Mouse (Mus musculus) intestine, embryonic 15.5 days (tissue): ENCODE measurements around the gene Spsb4. TPM values are rescaled to one million over a fixed set of nuclear protein-coding genes. Genes with fewer than 3 reads are reported as not detected.

Experiments used
- ATAC-seq: fragments of 200-750 bp; cut with Nextera tagmentation; 2 replicates; pipeline ENCODE4 v1.8.0; 2017; ENCODE audit warnings: moderate TSS enrichment, moderate library complexity
- H3K27ac ChIP-seq: fragments of 300-500 bp; sonication (generic); 2 replicates; pipeline ENCODE4 v1.5.1; 2015; ENCODE audit warnings: mild to moderate bottlenecking, inconsistent platforms
- H3K27me3 ChIP-seq: fragments of 300-500 bp; sonication (generic); replicated peaks from 2 replicates; pipeline ENCODE4 v1.6.1; 2015; ENCODE audit warnings: inconsistent platforms
- H3K36me3 ChIP-seq: fragments of 300-500 bp; sonication (generic); 2 replicates; pipeline ENCODE4 v1.6.1; 2015; ENCODE audit warnings: inconsistent platforms
- H3K4me1 ChIP-seq: fragments of 300-500 bp; sonication (generic); replicated peaks from 2 replicates; pipeline ENCODE4 v1.6.1; 2015; ENCODE audit warnings: inconsistent platforms
- H3K4me2 ChIP-seq: fragments of 300-500 bp; sonication (generic); replicated peaks from 2 replicates; pipeline ENCODE4 v1.6.1; 2015; ENCODE audit warnings: mild to moderate bottlenecking, inconsistent platforms
- H3K4me3 ChIP-seq: fragments of 300-500 bp; sonication (generic); replicated peaks from 2 replicates; pipeline ENCODE4 v1.5.1; 2015; ENCODE audit warnings: inconsistent platforms
- H3K9ac ChIP-seq: fragments of 300-500 bp; sonication (generic); 2 replicates; pipeline ENCODE4 v1.6.1; 2015; ENCODE audit warnings: inconsistent platforms
- H3K9me3 ChIP-seq: fragments of 300-500 bp; sonication (generic); 2 replicates; pipeline ENCODE4 v1.6.1; 2016; ENCODE audit warnings: inconsistent platforms
- WGBS: fragments of 180-500 bp; shearing (Covaris S2); methylation state at CpG from one replicate; pipeline ENCODE4 v1.1.7; 2015; 5-methylcytosine and 5-hydroxymethylcytosine counted together
- polyA plus RNA-seq: library from polyadenylated mRNA; unstranded; fragments of >200 nt; fragmentation: Nextera tagmentation; extraction: Ambion mirVana; gene quantifications from 2 replicates; pipeline ENCODE4 v1.2.1, GENCODE M21; 2015

Spsb4 gene
- polyA plus RNA-seq, 1 experiment from 2014 or later, result 29.3 TPM

- no peak overlapping the region for H3K27ac ChIP-seq
- no peak for ATAC-seq
- no peaks in the 10 kb centered on the region for H3K27me3 ChIP-seq
- 0 out of 2 replicates have a peak, but pooled peaks cover 2% of the 10 kb centered on the region for H3K36me3 ChIP-seq
- H3K4me2 ChIP-seq, result no peak overlapping the region
- no peaks in the 10 kb centered on the region for H3K9me3 ChIP-seq
- 77% methylated on average over 9 of the region's 9 CpGs for WGBS
- H3K9ac ChIP-seq, result no peak overlapping the region
- H3K4me1 ChIP-seq, result peaks cover 27% of the 10 kb centered on the region
- no peak overlapping the region for H3K4me3 ChIP-seq
Observed at GRCm38 (mm10) chr9:97013698-97014097, 4.9 kb downstream of the Spsb4 start.

DNA sequence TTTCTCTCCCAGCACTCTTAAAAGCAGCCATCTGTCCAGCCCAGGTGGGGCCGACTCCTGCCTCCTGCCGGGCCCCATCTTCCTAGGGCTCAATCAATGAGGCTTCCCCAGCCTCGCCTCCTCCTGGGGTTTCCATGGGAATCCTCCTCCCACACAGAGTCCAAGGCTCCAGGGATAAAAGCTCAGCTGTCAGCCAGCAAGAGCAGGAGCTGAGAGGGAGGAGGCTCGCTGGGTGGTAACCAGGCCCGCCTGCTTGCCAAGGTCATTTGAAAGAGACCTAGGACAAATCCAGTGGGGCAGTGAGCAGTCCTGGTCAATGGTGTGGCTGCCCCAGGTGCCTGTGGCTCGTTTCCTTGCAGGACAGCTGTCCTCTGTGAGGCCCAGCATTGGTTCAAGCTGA, 5.5 kb downstream of the Spsb4 start:
- Histone ChIP-seq H3K27ac (no peak overlapping the region), H3K9ac (no peak overlapping the region), H3K4me1 (peaks cover 27% of the 10 kb centered on the region), H3K36me3 (0 out of 2 replicates have a peak, but pooled peaks cover 2% of the 10 kb centered on the region), H3K4me2 (no peak overlapping the region), H3K9me3 (no peaks in the 10 kb centered on the region), H3K4me3 (no peak overlapping the region), H3K27me3 (no peaks in the 10 kb centered on the region)
- peak; percentile 55 for ATAC-seq
- WGBS, result 28% methylated on average over 6 of the region's 6 CpGs

- ATAC-seq, result no peak
- H3K27ac ChIP-seq, result no peak overlapping the region
- peaks cover 22% of the 10 kb centered on the region for H3K4me1 ChIP-seq
- 72% methylated on average over 15 of the region's 15 CpGs for WGBS
- no peak overlapping the region for H3K4me3 ChIP-seq
- no peak overlapping the region for H3K4me2 ChIP-seq
- no peak overlapping the region for H3K9ac ChIP-seq
- H3K36me3 ChIP-seq, result 0 out of 2 replicates have a peak, but pooled peaks cover 2% of the 10 kb centered on the region
- H3K27me3 ChIP-seq, result no peaks in the 10 kb centered on the region
- H3K9me3 ChIP-seq, result no peaks in the 10 kb centered on the region
Observed at GRCm38 (mm10) chr9:97011454-97012195, 7.0 kb downstream of the Spsb4 start.

DNA sequence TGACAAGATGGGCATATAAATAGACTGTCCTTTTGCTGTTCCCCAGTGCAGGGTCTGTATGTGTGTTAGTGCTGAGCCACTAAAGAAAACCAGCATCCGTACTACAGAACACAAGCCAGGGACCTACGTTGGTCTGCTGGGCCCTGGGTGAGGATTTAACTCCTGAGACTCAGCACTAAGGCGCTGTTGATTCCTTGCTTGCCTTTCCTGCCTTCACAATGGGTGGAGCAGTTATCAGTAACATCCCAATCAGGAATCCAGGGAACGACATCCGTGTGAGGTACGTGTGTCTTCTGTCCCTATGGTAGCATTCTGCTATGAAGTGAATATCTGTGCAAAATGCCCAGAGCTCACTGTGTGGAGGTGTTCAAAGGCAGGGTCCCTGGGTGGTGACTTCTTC, 8.2 kb downstream of the Spsb4 start:
- Histone ChIP-seq H3K4me2 (no peak overlapping the region), H3K9ac (no peak overlapping the region), H3K27me3 (no peaks in the 10 kb centered on the region), H3K27ac (no peak overlapping the region), H3K36me3 (0 out of 2 replicates have a peak, but pooled peaks cover 2% of the 10 kb centered on the region), H3K4me1 (peaks cover 13% of the 10 kb centered on the region), H3K4me3 (no peak overlapping the region), H3K9me3 (no peaks in the 10 kb centered on the region)
- 86% methylated on average over 6 of the region's 6 CpGs for WGBS
- no peak for ATAC-seq

DNA sequence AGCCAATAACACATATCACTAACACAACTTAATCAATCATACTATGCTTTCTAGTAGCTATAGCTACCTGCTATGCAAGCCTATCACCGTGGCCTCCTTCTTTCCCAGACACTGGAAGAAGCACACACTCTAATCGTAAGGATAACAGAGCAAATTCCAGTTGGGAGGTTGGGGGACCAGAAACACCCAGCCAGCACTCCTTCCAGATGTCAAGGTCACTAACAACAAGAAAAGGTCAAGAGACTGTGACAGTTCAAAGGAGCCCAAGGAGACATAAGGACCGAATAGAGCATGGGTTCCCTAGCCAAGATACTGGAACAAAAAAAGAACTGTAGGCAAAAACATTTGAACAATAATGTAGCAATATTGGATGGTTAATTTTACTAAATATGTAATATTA, 13.9 kb downstream of the Spsb4 start:
- H3K27me3 ChIP-seq, result no peaks in the 10 kb centered on the region
- no peak for ATAC-seq
- 50% methylated on average over 3 of the region's 3 CpGs for WGBS
- no peaks in the 10 kb centered on the region for H3K9me3 ChIP-seq
- H3K36me3 ChIP-seq, result 0 out of 2 replicates have a peak, but pooled peaks cover 2% of the 10 kb centered on the region
- H3K9ac ChIP-seq, result no peak overlapping the region
- H3K4me2 ChIP-seq, result no peak overlapping the region
- no peak overlapping the region for H3K27ac ChIP-seq
- H3K4me1 ChIP-seq, result peaks cover 8% of the 10 kb centered on the region
- no peak overlapping the region for H3K4me3 ChIP-seq

DNA sequence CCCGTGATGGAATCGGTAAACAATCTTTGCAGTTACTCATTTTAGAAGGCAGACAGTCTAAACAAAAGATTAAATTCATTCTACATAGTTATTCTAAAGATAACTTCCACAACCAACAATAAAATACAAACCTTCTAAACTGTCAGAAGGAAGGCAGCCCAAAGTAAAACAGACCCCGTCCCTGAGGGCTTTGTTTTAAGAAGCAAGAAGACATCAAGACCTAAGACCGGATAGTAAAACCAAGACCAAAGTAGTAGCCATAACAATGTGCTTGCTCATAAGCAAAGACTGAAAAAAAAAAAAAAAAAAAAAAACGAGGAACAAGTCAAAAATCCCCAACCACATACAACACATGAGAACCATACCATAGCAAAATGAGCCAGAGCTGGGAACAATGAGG, 15.5 kb downstream of the Spsb4 start:
- H3K36me3 ChIP-seq, result no peaks in the 10 kb centered on the region
- no peak overlapping the region for H3K4me2 ChIP-seq
- ATAC-seq, result peak; percentile 74
- WGBS, result 30% methylated on average over 5 of the region's 5 CpGs
- H3K9ac ChIP-seq, result no peak overlapping the region
- no peak overlapping the region for H3K4me3 ChIP-seq
- H3K9me3 ChIP-seq, result no peaks in the 10 kb centered on the region
- no peaks in the 10 kb centered on the region for H3K27me3 ChIP-seq
- H3K27ac ChIP-seq, result peak overlapping the region; percentile 27; the same call in 1 of the 2 replicates
- peaks cover 8% of the 10 kb centered on the region for H3K4me1 ChIP-seq

GRCm38 (mm10) chr9:97002654-97003053, 16.0 kb downstream of the Spsb4 start:
- peak; percentile 35; the same call in 1 of the 2 replicates for ATAC-seq
- Histone ChIP-seq H3K4me3 (no peak overlapping the region), H3K36me3 (no peaks in the 10 kb centered on the region), H3K9ac (no peak overlapping the region), H3K4me1 (peaks cover 8% of the 10 kb centered on the region), H3K27ac (peak overlapping the region; percentile 48; the same call in 1 of the 2 replicates), H3K9me3 (no peaks in the 10 kb centered on the region), H3K27me3 (no peaks in the 10 kb centered on the region), H3K4me2 (0 out of 2 replicates have a peak overlapping the region, but pooled peaks have one; percentile 26)
- 43% methylated on average over 8 of the region's 8 CpGs for WGBS

GRCm38 (mm10) chr9:97002025-97002424, 16.6 kb downstream of the Spsb4 start:
- Histone ChIP-seq H3K9me3 (no peaks in the 10 kb centered on the region), H3K36me3 (no peaks in the 10 kb centered on the region), H3K27ac (peak overlapping the region; percentile 51; the same call in 1 of the 2 replicates), H3K4me2 (no peak overlapping the region), H3K9ac (no peak overlapping the region), H3K4me1 (peaks cover 8% of the 10 kb centered on the region), H3K27me3 (no peaks in the 10 kb centered on the region), H3K4me3 (no peak overlapping the region)
- ATAC-seq, result 0 out of 2 replicates have a peak, but pooled peaks have one; percentile 24
- WGBS, result 43% methylated on average over 7 of the region's 7 CpGs

DNA sequence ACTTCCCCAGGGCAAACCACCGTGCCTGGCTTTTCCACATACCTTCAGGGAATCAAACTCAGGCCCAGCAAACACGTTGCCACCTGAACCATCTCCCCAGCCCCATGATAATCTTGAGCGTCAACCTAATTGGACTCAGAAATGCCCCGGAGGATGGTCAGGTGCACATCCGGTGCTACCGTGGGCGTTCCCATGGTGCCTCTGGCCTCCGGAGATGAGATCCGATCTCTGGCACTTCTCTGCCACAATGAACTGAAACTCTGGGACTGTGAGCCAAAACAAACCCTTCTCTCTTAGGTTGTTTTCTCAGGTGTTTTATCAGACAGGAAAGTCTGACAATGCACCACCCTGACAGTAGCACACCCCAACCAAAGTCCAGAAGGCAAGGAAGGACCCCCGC, 17.2 kb downstream of the Spsb4 start:
- 89% methylated on average over 10 of the region's 10 CpGs for WGBS
- no peak overlapping the region for H3K4me3 ChIP-seq

GRCm38 (mm10) chr9:96995717-96996116, 22.9 kb downstream of the Spsb4 start:
- Histone ChIP-seq H3K9me3 (no peaks in the 10 kb centered on the region), H3K9ac (no peak overlapping the region), H3K27ac (no peak overlapping the region), H3K4me2 (no peak overlapping the region), H3K4me1 (peaks cover 8% of the 10 kb centered on the region; the same call in 1 of the 2 replicates), H3K4me3 (no peak overlapping the region), H3K36me3 (no peaks in the 10 kb centered on the region), H3K27me3 (no peaks in the 10 kb centered on the region)
- ATAC-seq, result no peak
- WGBS, result 95% methylated on average over 25 of the region's 25 CpGs

More for the DNA sequence above, 17.2 kb downstream of the Spsb4 start:
- H3K4me2 ChIP-seq, result no peak overlapping the region
- no peak overlapping the region for H3K9ac ChIP-seq
- no peaks in the 10 kb centered on the region for H3K36me3 ChIP-seq
- no peaks in the 10 kb centered on the region for H3K9me3 ChIP-seq
- no peak overlapping the region for H3K27ac ChIP-seq
- peaks cover 8% of the 10 kb centered on the region for H3K4me1 ChIP-seq
- no peaks in the 10 kb centered on the region for H3K27me3 ChIP-seq
- no peak for ATAC-seq

GRCm38 (mm10) chr9:96994733-96995132, 23.9 kb downstream of the Spsb4 start:
- ATAC-seq, result no peak
- no peak overlapping the region for H3K27ac ChIP-seq

GRCm38 (mm10) chr9:96991118-96991517, 27.5 kb downstream of the Spsb4 start:
- H3K27me3 ChIP-seq, result no peaks in the 10 kb centered on the region
- H3K9me3 ChIP-seq, result no peaks in the 10 kb centered on the region
- peaks cover 41% of the 10 kb centered on the region for H3K4me1 ChIP-seq
- no peak for ATAC-seq
- no peak overlapping the region for H3K4me2 ChIP-seq
- H3K4me3 ChIP-seq, result no peak overlapping the region
- 55% methylated on average over 14 of the region's 14 CpGs for WGBS
- H3K36me3 ChIP-seq, result no peaks in the 10 kb centered on the region
- no peak overlapping the region for H3K27ac ChIP-seq
- H3K9ac ChIP-seq, result no peak overlapping the region

More at GRCm38 (mm10) chr9:96994733-96995132, 23.9 kb downstream of the Spsb4 start:
- H3K36me3 ChIP-seq, result no peaks in the 10 kb centered on the region
- peaks cover 17% of the 10 kb centered on the region for H3K4me1 ChIP-seq
- H3K9me3 ChIP-seq, result no peaks in the 10 kb centered on the region
- no peaks in the 10 kb centered on the region for H3K27me3 ChIP-seq
- H3K4me2 ChIP-seq, result no peak overlapping the region
- H3K4me3 ChIP-seq, result no peak overlapping the region
- WGBS, result 85% methylated on average over 9 of the region's 9 CpGs
- H3K9ac ChIP-seq, result no peak overlapping the region
